Mouse (Mus musculus) ES-E14 (cell line): Measurements from ENCODE around the gene Oasl2.

Source experiments
- CHD2 ChIP-seq: IDR thresholded peaks from 2 replicates; pipeline ENCODE4 v1.6.1; 2014; ENCODE audit warnings: mild to moderate bottlenecking, low read depth, low read length, inconsistent platforms
- MAFK ChIP-seq: IDR thresholded peaks from 2 replicates; pipeline ENCODE4 v1.6.1; 2014; ENCODE audit warnings: mild to moderate bottlenecking, low read depth, low read length, inconsistent platforms; ENCODE audit not compliant: insufficient read depth
- ZC3H11A ChIP-seq: IDR thresholded peaks from 2 replicates; pipeline ENCODE4 v1.6.1; 2012; ENCODE audit warnings: low read depth, mild to moderate bottlenecking, inconsistent platforms, low read length, borderline replicate concordance
- ZNF384 ChIP-seq: IDR thresholded peaks from 2 replicates; pipeline ENCODE4 v1.6.1; 2012; ENCODE audit warnings: low read depth, low read length, inconsistent platforms

GRCm38 (mm10) chr5:114858582-114858981, 38.2 kb upstream of the Oasl2 start, which contains the start of gene Gm9936:
- no peak for TF ChIP-seq ZC3H11A
- no peak for TF ChIP-seq ZNF384
- TF ChIP-seq MAFK: no peak
- no peak for TF ChIP-seq CHD2
